Mouse (Mus musculus) lung, embryonic 16.5 days (tissue): ENCODE measurements around the gene Jazf1. TPM values are rescaled to one million over a fixed set of nuclear protein-coding genes. Genes with fewer than 3 reads are reported as not detected.

Experiments used
- ATAC-seq: fragments of 200-750 bp; cut with Nextera tagmentation; 2 replicates; pipeline ENCODE4 v1.8.0; 2017; ENCODE audit warnings: low read depth, mild to moderate bottlenecking, moderate library complexity
- H3K27ac ChIP-seq: fragments of 300-500 bp; sonication (generic); 2 replicates; pipeline ENCODE4 v1.5.1; 2014; ENCODE audit warnings: mild to moderate bottlenecking, control low read depth, low read length
- H3K27me3 ChIP-seq: fragments of 300-500 bp; sonication (generic); 2 replicates; pipeline ENCODE4 v1.6.1; 2014; ENCODE audit warnings: low read depth, low read length, mixed read lengths; ENCODE audit not compliant: control insufficient read depth, insufficient read depth
- H3K36me3 ChIP-seq: fragments of 300-500 bp; sonication (generic); 2 replicates; pipeline ENCODE4 v1.6.1; 2014; ENCODE audit warnings: low read length; ENCODE audit not compliant: control insufficient read depth, insufficient read depth
- H3K4me1 ChIP-seq: fragments of 300-500 bp; sonication (generic); replicated peaks from 2 replicates; pipeline ENCODE4 v1.6.1; 2014; ENCODE audit warnings: low read length, mixed read lengths; ENCODE audit not compliant: control insufficient read depth, insufficient read depth
- H3K4me2 ChIP-seq: fragments of 300-500 bp; sonication (generic); 2 replicates; pipeline ENCODE4 v1.6.1; 2014; ENCODE audit warnings: low read depth, low read length, control low read depth
- H3K4me3 ChIP-seq: fragments of 300-500 bp; sonication (generic); 2 replicates; pipeline ENCODE4 v1.5.1; 2014; ENCODE audit warnings: mild to moderate bottlenecking, low read length, control low read depth
- H3K9ac ChIP-seq: fragments of 300-500 bp; sonication (generic); 2 replicates; pipeline ENCODE4 v1.6.1; 2014; ENCODE audit warnings: low read length, control low read depth
- H3K9me3 ChIP-seq: fragments of 300-500 bp; sonication (generic); 2 replicates; pipeline ENCODE4 v1.6.1; 2016; ENCODE audit warnings: low read length; ENCODE audit not compliant: control insufficient read depth
- WGBS: fragments of 180-500 bp; shearing (Covaris S2); extraction: QIAGEN DNeasy Blood & Tissue Kit; methylation state at CpG from one replicate; pipeline ENCODE4 v1.1.7; 2014; 5-methylcytosine and 5-hydroxymethylcytosine counted together
- polyA plus RNA-seq: library from polyadenylated mRNA; unstranded; fragments of >200 nt; fragmentation: Nextera tagmentation; extraction: Ambion mirVana; gene quantifications from 2 replicates; pipeline ENCODE4 v1.2.1, GENCODE M21; 2015

Jazf1 gene
- polyA plus RNA-seq, 1 experiment from 2014 or later, result 5.3 TPM

GRCm38 (mm10) chr6:53066978-53067377 is 1.5 kb downstream of the Jazf1 start:
- H3K4me2 ChIP-seq, result no peak overlapping the region
- peaks cover 3% of the 10 kb centered on the region; the same call in 1 of the 2 replicates for H3K4me1 ChIP-seq
- no peak overlapping the region for H3K9ac ChIP-seq
- no peaks in the 10 kb centered on the region for H3K9me3 ChIP-seq
- no peaks in the 10 kb centered on the region for H3K36me3 ChIP-seq
- no peak overlapping the region; the same call in 1 of the 2 replicates for H3K4me3 ChIP-seq
- ATAC-seq, result no peak
- H3K27me3 ChIP-seq, result peaks cover 13% of the 10 kb centered on the region
- 70% methylated on average over 3 of the region's 3 CpGs for WGBS
- no peak overlapping the region for H3K27ac ChIP-seq

GRCm38 (mm10) chr6:53064070-53064469 is 4.4 kb downstream of the Jazf1 start:
- Histone ChIP-seq H3K9me3 (no peaks in the 10 kb centered on the region), H3K4me1 (peaks cover 3% of the 10 kb centered on the region; the same call in 1 of the 2 replicates), H3K9ac (no peak overlapping the region), H3K4me3 (no peak overlapping the region), H3K4me2 (no peak overlapping the region), H3K27me3 (peaks cover 3% of the 10 kb centered on the region), H3K36me3 (no peaks in the 10 kb centered on the region), H3K27ac (no peak overlapping the region)
- ATAC-seq, result no peak
- WGBS, result 81% methylated on average over 4 of the region's 4 CpGs

GRCm38 (mm10) chr6:53054909-53055308 is 13.5 kb downstream of the Jazf1 start:
- 50% methylated on average over 2 of the region's 2 CpGs for WGBS
- Histone ChIP-seq H3K4me1 (no peaks in the 10 kb centered on the region), H3K36me3 (no peaks in the 10 kb centered on the region), H3K4me2 (no peak overlapping the region), H3K9me3 (no peaks in the 10 kb centered on the region), H3K27ac (no peak overlapping the region), H3K9ac (no peak overlapping the region), H3K4me3 (no peak overlapping the region), H3K27me3 (no peaks in the 10 kb centered on the region)
- no peak for ATAC-seq

GRCm38 (mm10) chr6:53045501-53045900 is 22.9 kb downstream of the Jazf1 start:
- 85% methylated on average over 2 of the region's 2 CpGs for WGBS
- Histone ChIP-seq H3K9me3 (no peaks in the 10 kb centered on the region), H3K27ac (no peak overlapping the region), H3K4me2 (no peak overlapping the region), H3K9ac (no peak overlapping the region), H3K4me3 (no peak overlapping the region), H3K27me3 (no peaks in the 10 kb centered on the region), H3K36me3 (no peaks in the 10 kb centered on the region), H3K4me1 (no peaks in the 10 kb centered on the region)
- ATAC-seq, result no peak

- no peak overlapping the region for H3K4me2 ChIP-seq
- H3K4me1 ChIP-seq, result no peaks in the 10 kb centered on the region
- H3K4me3 ChIP-seq, result no peak overlapping the region
- 59% methylated on average over 3 of the region's 3 CpGs for WGBS
- no peak for ATAC-seq
- no peaks in the 10 kb centered on the region for H3K36me3 ChIP-seq
- no peaks in the 10 kb centered on the region for H3K27me3 ChIP-seq
- H3K9ac ChIP-seq, result no peak overlapping the region
- no peak overlapping the region for H3K27ac ChIP-seq
- no peaks in the 10 kb centered on the region for H3K9me3 ChIP-seq
Observed at GRCm38 (mm10) chr6:53038176-53038575, 30.3 kb downstream of the Jazf1 start.

GRCm38 (mm10) chr6:53034362-53035011 is 33.9 kb downstream of the Jazf1 start:
- WGBS, result 58% methylated on average over 6 of the region's 6 CpGs
- Histone ChIP-seq H3K9ac (no peak overlapping the region), H3K27ac (no peak overlapping the region), H3K27me3 (no peaks in the 10 kb centered on the region), H3K4me1 (no peaks in the 10 kb centered on the region), H3K9me3 (no peaks in the 10 kb centered on the region), H3K4me2 (no peak overlapping the region), H3K36me3 (no peaks in the 10 kb centered on the region), H3K4me3 (no peak overlapping the region)
- ATAC-seq, result no peak

- Histone ChIP-seq H3K4me1 (no peaks in the 10 kb centered on the region), H3K27ac (no peak overlapping the region), H3K4me3 (no peak overlapping the region), H3K4me2 (no peak overlapping the region), H3K36me3 (no peaks in the 10 kb centered on the region), H3K9ac (no peak overlapping the region), H3K27me3 (no peaks in the 10 kb centered on the region), H3K9me3 (no peaks in the 10 kb centered on the region)
- ATAC-seq, result no peak
- 71% methylated on average over 4 of the region's 4 CpGs for WGBS
Observed at GRCm38 (mm10) chr6:53032730-53033484, 35.5 kb downstream of the Jazf1 start.

GRCm38 (mm10) chr6:53022069-53022468 is 46.4 kb downstream of the Jazf1 start:
- Histone ChIP-seq H3K9me3 (no peaks in the 10 kb centered on the region), H3K4me3 (no peak overlapping the region), H3K4me2 (no peak overlapping the region), H3K27me3 (no peaks in the 10 kb centered on the region), H3K4me1 (no peaks in the 10 kb centered on the region), H3K36me3 (no peaks in the 10 kb centered on the region), H3K9ac (no peak overlapping the region), H3K27ac (no peak overlapping the region)
- 93% methylated on average over 2 of the region's 2 CpGs for WGBS
- ATAC-seq, result no peak

- no peak overlapping the region for H3K27ac ChIP-seq
- no peaks in the 10 kb centered on the region for H3K4me1 ChIP-seq
- H3K36me3 ChIP-seq, result no peaks in the 10 kb centered on the region
- no peak for ATAC-seq
- no peaks in the 10 kb centered on the region for H3K27me3 ChIP-seq
- 49% methylated on average over 2 of the region's 2 CpGs for WGBS
- no peaks in the 10 kb centered on the region for H3K9me3 ChIP-seq
- H3K4me3 ChIP-seq, result no peak overlapping the region
- H3K9ac ChIP-seq, result no peak overlapping the region
- H3K4me2 ChIP-seq, result no peak overlapping the region
Observed at GRCm38 (mm10) chr6:53021081-53021480, 47.4 kb downstream of the Jazf1 start.
